Mouse (Mus musculus) CH12.LX (cell line): ENCODE measurements around the gene Lifr.

Experiments used
- CTCF ChIP-seq, 2 experiments: IDR thresholded peaks in 1 of 2; conservative IDR thresholded peaks in 1 of 2; 2 replicates each; pipeline ENCODE4 v1.5.1; 2011 to 2012; ENCODE audit warnings: low read depth in 2 of 2, low read length in 2 of 2, improper control_type of control experiment in 1 of 2, inconsistent platforms in 1 of 2, mild to moderate bottlenecking in 1 of 2, moderate library complexity in 1 of 2
- HCFC1 ChIP-seq: IDR thresholded peaks from 2 replicates; pipeline ENCODE4 v1.6.1; 2012; ENCODE audit warnings: low read depth, mild to moderate bottlenecking, inconsistent platforms, low read length, improper control_type of control experiment
- POLR2A ChIP-seq: IDR thresholded peaks from 2 replicates; pipeline ENCODE4 v1.6.1; 2011; ENCODE audit warnings: low read depth, mild to moderate bottlenecking, improper control_type of control experiment, low read length

- TF ChIP-seq POLR2A = no peak
- TF ChIP-seq HCFC1 = no peak
- TF ChIP-seq CTCF (conservative IDR thresholded peaks at IDR 0.05 in 1 of 2, IDR thresholded peaks at IDR 0.05 in 1 of 2; ENCODE audit: low read depth in 2 of 2, low read length in 2 of 2) = no peak
Measured at GRCm38 (mm10) chr15:7065624-7066023, 24.8 kb upstream of the Lifr start.
